21 mouse cellular contexts compared by ENCODE assay signal in the genomic region with DNA sequence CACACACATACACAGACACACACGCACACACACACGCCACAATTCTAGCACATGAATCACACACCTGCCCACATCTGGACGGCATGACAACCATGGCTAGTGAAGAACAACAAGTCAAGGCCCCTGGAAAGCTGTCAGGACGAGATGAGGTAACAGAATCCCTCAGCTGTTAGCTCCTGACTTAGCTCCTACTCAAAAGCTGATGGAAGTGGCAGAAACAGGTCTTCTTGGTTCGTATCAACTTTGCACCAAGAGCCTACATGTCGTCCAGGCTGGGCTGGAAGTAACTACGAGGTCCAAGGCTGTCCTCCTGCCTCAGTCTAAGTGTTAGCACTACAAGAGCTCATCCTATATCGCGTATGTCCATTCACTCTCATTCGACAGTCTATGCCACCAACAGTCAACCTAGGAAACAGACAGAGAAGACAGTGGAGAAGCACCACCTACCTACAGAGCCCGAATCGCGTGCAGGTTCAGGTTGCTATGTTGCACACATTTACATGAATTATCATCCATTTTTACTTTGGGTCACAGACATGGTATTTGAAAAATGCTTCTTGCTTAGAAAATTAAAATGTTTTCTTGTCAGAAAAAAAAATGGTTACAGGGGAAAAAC. TPM values are rescaled to one million over a fixed set of nuclear protein-coding genes. Genes with fewer than 3 reads are reported as not detected.
DNase-seq lines count a peak whose midpoint lies in the region; ATAC-seq and TF ChIP-seq lines count a peak whose summit lies in the region.
"Had no signal": no experiment of that assay in that cellular context is flagged by ENCODE, and none has a peak within 500 bp of the region (broad histone marks: within the 10 kb centered on the region; RNA-seq: fewer than 3 reads in every experiment).

No protein-coding gene starts in this region.

- no peaks in the 10 kb centered on the region for H3K9me3 ChIP-seq in heart, embryonic 14.5 days (ENCODE audit: control insufficient read depth, low read length)
- no peaks in the 10 kb centered on the region for H3K9me3 ChIP-seq in liver, embryonic 15.5 days (replicated peaks)
- no peaks in the 10 kb centered on the region for H3K9me3 ChIP-seq in midbrain, embryonic 11.5 days (ENCODE audit: control insufficient read depth, low read length)
- H3K9me3 ChIP-seq: embryonic facial prominence, embryonic 12.5 days; hindbrain, embryonic 10.5 days; limb, embryonic 13.5 days; midbrain, embryonic 12.5 days had no signal

- no peak for TF ChIP-seq CTCF in thymus, adult 2 months (IDR thresholded peaks at IDR 0.05; ENCODE audit: borderline replicate concordance, control insufficient read depth, extremely low read depth, insufficient read depth, low read length, poor library complexity)

- ATAC-seq in heart, embryonic 14.5 days (ENCODE audit: insufficient number of reproducible peaks, insufficient read depth, low FRiP score, low read depth) = no peak
- ATAC-seq in liver, embryonic 15.5 days (ENCODE audit: insufficient read depth) = no peak
- no peak for ATAC-seq in midbrain, embryonic 11.5 days (ENCODE audit: low FRiP score)
- ATAC-seq: forebrain, postnatal 0 days had no signal

- no peak overlapping the region for H3K9ac ChIP-seq in heart, embryonic 14.5 days (ENCODE audit: low read length)
- H3K9ac ChIP-seq in liver, embryonic 15.5 days = no peak overlapping the region
- H3K9ac ChIP-seq in midbrain, embryonic 11.5 days (ENCODE audit: low read length) = no peak overlapping the region
- H3K9ac ChIP-seq: embryonic facial prominence, embryonic 12.5 days; forebrain, postnatal 0 days; limb, embryonic 13.5 days; midbrain, embryonic 12.5 days had no signal

- no peak overlapping the region for H3K4me3 ChIP-seq in heart, embryonic 14.5 days (ENCODE audit: control insufficient read depth in 1 of 2, insufficient read depth in 1 of 2, low read depth in 1 of 2, low read length in 2 of 2)
- H3K4me3 ChIP-seq in thymus, adult 2 months (ENCODE audit: control insufficient read depth, insufficient read depth, low read length) = peak overlapping the region; percentile 44
- no peak overlapping the region for H3K4me3 ChIP-seq in liver, embryonic 15.5 days (replicated peaks)
- H3K4me3 ChIP-seq in midbrain, embryonic 11.5 days (ENCODE audit: low read depth, low read length) = no peak overlapping the region
- H3K4me3 ChIP-seq: embryonic facial prominence, embryonic 12.5 days; hindbrain, embryonic 10.5 days; left cerebral cortex, adult 2 months; limb, embryonic 13.5 days; midbrain, embryonic 12.5 days had no signal

- peak overlapping the region in 1 of 2 experiments; percentile 77; a peak in 2 of 4 replicates for H3K27ac ChIP-seq in heart, embryonic 14.5 days (replicated peaks in 1 of 2; ENCODE audit: control insufficient read depth in 1 of 2, insufficient read depth in 1 of 2, low read depth in 2 of 2, low read length in 2 of 2)
- peak overlapping the region; percentile 57 for H3K27ac ChIP-seq in thymus, adult 2 months (ENCODE audit: control insufficient read depth, insufficient read depth, low read length)
- no peak overlapping the region for H3K27ac ChIP-seq in liver, embryonic 15.5 days (replicated peaks)
- no peak overlapping the region for H3K27ac ChIP-seq in midbrain, embryonic 11.5 days (ENCODE audit: low read depth, low read length)
- H3K27ac ChIP-seq: embryonic facial prominence, embryonic 12.5 days; hindbrain, embryonic 10.5 days; limb, embryonic 13.5 days; midbrain, embryonic 12.5 days had no signal

- H3K36me3 ChIP-seq in heart, embryonic 14.5 days (ENCODE audit: control insufficient read depth, insufficient read depth, low read length) = no peaks in the 10 kb centered on the region
- no peaks in the 10 kb centered on the region for H3K36me3 ChIP-seq in thymus, adult 2 months (ENCODE audit: control insufficient read depth, insufficient read depth, low read length)
- H3K36me3 ChIP-seq in liver, embryonic 15.5 days (replicated peaks) = no peaks in the 10 kb centered on the region; the same call in 1 of the 2 replicates
- H3K36me3 ChIP-seq in midbrain, embryonic 11.5 days (ENCODE audit: control insufficient read depth, insufficient read depth, low read length) = no peaks in the 10 kb centered on the region
- H3K36me3 ChIP-seq: embryonic facial prominence, embryonic 12.5 days; hindbrain, embryonic 10.5 days; limb, embryonic 13.5 days; midbrain, embryonic 12.5 days had no signal

- H3K4me2 ChIP-seq in heart, embryonic 14.5 days (ENCODE audit: low read length) = 0 out of 2 replicates have a peak overlapping the region, but pooled peaks have one; percentile 3
- H3K4me2 ChIP-seq in liver, embryonic 15.5 days = peak overlapping the region; percentile 6; the same call in 1 of the 2 replicates
- no peak overlapping the region for H3K4me2 ChIP-seq in midbrain, embryonic 11.5 days
- H3K4me2 ChIP-seq: embryonic facial prominence, embryonic 12.5 days; midbrain, embryonic 12.5 days had no signal

- no peak for DNase-seq in heart, adult 9 months (ENCODE audit: low spot score in 2 of 2)
- DNase-seq in thymus, adult 2 months = no peak
- DNase-seq in thymus, postnatal 25 days = no peak
- DNase-seq in midbrain, embryonic 11.5 days (ENCODE audit: low spot score, missing footprints) = no peak
- no peak for DNase-seq in layer of hippocampus, postnatal 25 days (ENCODE audit: extremely low spot score in 1 of 2, low spot score in 1 of 2)
- DNase-seq: adrenal gland, postnatal 25 days; forebrain, postnatal 0 days had no signal

- 85% methylated on average over 13 of the region's 13 CpGs for WGBS in heart, embryonic 14.5 days
- 23% methylated on average over 13 of the region's 13 CpGs for WGBS in thymus, adult 2 months
- WGBS in liver, embryonic 15.5 days (ENCODE audit: insufficient replicate concordance) = 73% methylated on average over 13 of the region's 13 CpGs
- WGBS in midbrain, embryonic 11.5 days = 90% methylated on average over 13 of the region's 13 CpGs

- H3K27me3 ChIP-seq in heart, embryonic 14.5 days (ENCODE audit: control insufficient read depth, insufficient read depth, low read length) = no peaks in the 10 kb centered on the region
- H3K27me3 ChIP-seq in thymus, adult 2 months (ENCODE audit: control insufficient read depth, insufficient read depth, low read length) = no peaks in the 10 kb centered on the region
- no peaks in the 10 kb centered on the region for H3K27me3 ChIP-seq in liver, embryonic 15.5 days
- no peaks in the 10 kb centered on the region for H3K27me3 ChIP-seq in midbrain, embryonic 11.5 days (ENCODE audit: control insufficient read depth, insufficient read depth, low read length)
- H3K27me3 ChIP-seq: CH12.LX; embryonic facial prominence, embryonic 12.5 days; midbrain, embryonic 12.5 days had no signal

- peaks cover 31 to 64% of the 10 kb centered on the region in 2 experiments for H3K4me1 ChIP-seq in heart, embryonic 14.5 days (ENCODE audit: control insufficient read depth in 2 of 2, insufficient read depth in 2 of 2, low read length in 2 of 2)
- peaks cover 67% of the 10 kb centered on the region for H3K4me1 ChIP-seq in thymus, adult 2 months (replicated peaks; ENCODE audit: control insufficient read depth, insufficient read depth, low read length)
- peaks cover 92% of the 10 kb centered on the region for H3K4me1 ChIP-seq in liver, embryonic 15.5 days (replicated peaks)
- H3K4me1 ChIP-seq in midbrain, embryonic 11.5 days (ENCODE audit: control insufficient read depth, insufficient read depth, low read length) = no peaks in the 10 kb centered on the region

- no peak for TF ChIP-seq POLR2A in thymus, adult 2 months (IDR thresholded peaks at IDR 0.05; ENCODE audit: control insufficient read depth, extremely low read depth, insufficient read depth, low read length, poor library complexity)

RNA-seq across cellular contexts. Expression of gene Stat5b, which starts 28.8 kb away (rescaled TPM):
- 28.8 and 31.4 TPM in 2 replicates for polyA plus RNA-seq in heart, embryonic 14.5 days (2014; fragmentation: Nextera tagmentation; extraction: Ambion mirVana)
- polyA plus RNA-seq in thymus, adult 2 months (2012; rRNA removed) = 178 and 204 TPM in 2 replicates
- 20.6 and 22.5 TPM in 2 replicates for polyA plus RNA-seq in liver, embryonic 15.5 days (2015; fragmentation: Nextera tagmentation; extraction: Ambion mirVana)
- polyA plus RNA-seq in midbrain, embryonic 11.5 days (2014; fragmentation: Nextera tagmentation; extraction: Ambion mirVana) = 14.6 and 17.3 TPM in 2 replicates
- total RNA-seq in layer of hippocampus, postnatal 25 days (2021) = 10 to 100 TPM; 11.5 to 11.7 TPM

RNA-seq across cellular contexts. Expression of gene Stat5a, which starts 37.4 kb away (rescaled TPM):
- 5.6 and 6.4 TPM in 2 replicates for polyA plus RNA-seq in heart, embryonic 14.5 days (2014; fragmentation: Nextera tagmentation; extraction: Ambion mirVana)
- 136 and 161 TPM in 2 replicates for polyA plus RNA-seq in thymus, adult 2 months (2012; rRNA removed)
- 8.2 and 8.7 TPM in 2 replicates for polyA plus RNA-seq in liver, embryonic 15.5 days (2015; fragmentation: Nextera tagmentation; extraction: Ambion mirVana)
- polyA plus RNA-seq in midbrain, embryonic 11.5 days (2014; fragmentation: Nextera tagmentation; extraction: Ambion mirVana) = 0.97 and 1.4 TPM in 2 replicates
- 1 to 10 TPM; 1.1 to 1.7 TPM for total RNA-seq in layer of hippocampus, postnatal 25 days (2021)

RNA-seq across cellular contexts. Expression of gene Ghdc, which starts 51.0 kb away (rescaled TPM):
- 4.0 and 4.7 TPM in 2 replicates for polyA plus RNA-seq in heart, embryonic 14.5 days (2014; fragmentation: Nextera tagmentation; extraction: Ambion mirVana)
- polyA plus RNA-seq in thymus, adult 2 months (2012; rRNA removed) = 6.8 and 7.9 TPM in 2 replicates
- polyA plus RNA-seq in liver, embryonic 15.5 days (2015; fragmentation: Nextera tagmentation; extraction: Ambion mirVana) = 1.5 and 1.9 TPM in 2 replicates
- polyA plus RNA-seq in midbrain, embryonic 11.5 days (2014; fragmentation: Nextera tagmentation; extraction: Ambion mirVana) = 1.3 and 1.7 TPM in 2 replicates
- total RNA-seq in layer of hippocampus, postnatal 25 days (2021) = 1 to 10 TPM; 5.2 to 6.8 TPM

RNA-seq across cellular contexts. Expression of gene Hcrt, which starts 59.0 kb away (rescaled TPM):
- polyA plus RNA-seq in heart, embryonic 14.5 days (2014; fragmentation: Nextera tagmentation; extraction: Ambion mirVana) = not detected in 2 replicates
- 0.57 TPM in 1 of 2 replicates, not detected in the other for polyA plus RNA-seq in thymus, adult 2 months (2012; rRNA removed)
- not detected in 2 replicates for polyA plus RNA-seq in liver, embryonic 15.5 days (2015; fragmentation: Nextera tagmentation; extraction: Ambion mirVana)
- not detected in 2 replicates for polyA plus RNA-seq in midbrain, embryonic 11.5 days (2014; fragmentation: Nextera tagmentation; extraction: Ambion mirVana)
- not detected for total RNA-seq in layer of hippocampus, postnatal 25 days (2021)
- total RNA-seq: adrenal gland, postnatal 25 days; CH12.LX; gastrocnemius, postnatal 10 days; layer of hippocampus, adult 2 months; left cerebral cortex, adult 2 months; neutrophil, adult 5-6 weeks had no signal
- polyA plus RNA-seq: activated CD4-positive, CD25-positive, alpha-beta regulatory T cell, adult 4 months; embryonic facial prominence, embryonic 12.5 days; hindbrain, embryonic 10.5 days; intestine, embryonic 14.5 days; kidney, embryonic 16.5 days; limb, embryonic 13.5 days; midbrain, embryonic 12.5 days had no signal

Comparison
In these comparisons a context has a peak if more than half of its experiments do, and no peak if none do; other contexts are left out.
1. RNA of gene Stat5a, which starts 37.4 kb away (polyA plus RNA-seq): 136 to 161 TPM in thymus, adult 2 months; 8.2 to 8.7 TPM in liver, embryonic 15.5 days, 5.6 to 6.4 TPM in heart, embryonic 14.5 days and 0.97 to 1.4 TPM in midbrain, embryonic 11.5 days; every median in the first group is over 10 times any median in the second.